Mouse (Mus musculus) intestine, embryonic 15.5 days (tissue): ENCODE results near the gene Cenpa. TPM values are rescaled to one million over a fixed set of nuclear protein-coding genes. Genes with fewer than 3 reads are reported as not detected.

Experiments used
- ATAC-seq: fragments of 200-750 bp; cut with Nextera tagmentation; 2 replicates; pipeline ENCODE4 v1.8.0; 2017; ENCODE audit warnings: moderate TSS enrichment, moderate library complexity
- H3K27ac ChIP-seq: fragments of 300-500 bp; sonication (generic); 2 replicates; pipeline ENCODE4 v1.5.1; 2015; ENCODE audit warnings: mild to moderate bottlenecking, inconsistent platforms
- H3K27me3 ChIP-seq: fragments of 300-500 bp; sonication (generic); replicated peaks from 2 replicates; pipeline ENCODE4 v1.6.1; 2015; ENCODE audit warnings: inconsistent platforms
- H3K36me3 ChIP-seq: fragments of 300-500 bp; sonication (generic); 2 replicates; pipeline ENCODE4 v1.6.1; 2015; ENCODE audit warnings: inconsistent platforms
- H3K4me1 ChIP-seq: fragments of 300-500 bp; sonication (generic); replicated peaks from 2 replicates; pipeline ENCODE4 v1.6.1; 2015; ENCODE audit warnings: inconsistent platforms
- H3K4me2 ChIP-seq: fragments of 300-500 bp; sonication (generic); replicated peaks from 2 replicates; pipeline ENCODE4 v1.6.1; 2015; ENCODE audit warnings: mild to moderate bottlenecking, inconsistent platforms
- H3K4me3 ChIP-seq: fragments of 300-500 bp; sonication (generic); replicated peaks from 2 replicates; pipeline ENCODE4 v1.5.1; 2015; ENCODE audit warnings: inconsistent platforms
- H3K9ac ChIP-seq: fragments of 300-500 bp; sonication (generic); 2 replicates; pipeline ENCODE4 v1.6.1; 2015; ENCODE audit warnings: inconsistent platforms
- H3K9me3 ChIP-seq: fragments of 300-500 bp; sonication (generic); 2 replicates; pipeline ENCODE4 v1.6.1; 2016; ENCODE audit warnings: inconsistent platforms
- WGBS: fragments of 180-500 bp; shearing (Covaris S2); methylation state at CpG from one replicate; pipeline ENCODE4 v1.1.7; 2015; 5-methylcytosine and 5-hydroxymethylcytosine counted together
- polyA plus RNA-seq: library from polyadenylated mRNA; unstranded; fragments of >200 nt; fragmentation: Nextera tagmentation; extraction: Ambion mirVana; gene quantifications from 2 replicates; pipeline ENCODE4 v1.2.1, GENCODE M21; 2015

Gene Cenpa
- polyA plus RNA-seq, 1 experiment from 2014 or later = 224 TPM

GRCm38 (mm10) chr5:30649558-30649957, 17.0 kb upstream of the Cenpa start:
- peaks cover 11% of the 10 kb centered on the region for H3K4me1 ChIP-seq
- peak; percentile 64 for ATAC-seq
- no peaks in the 10 kb centered on the region for H3K36me3 ChIP-seq
- WGBS = 36% methylated on average over 4 of the region's 4 CpGs
- H3K4me2 ChIP-seq = peak overlapping the region; percentile 69
- no peak overlapping the region for H3K9ac ChIP-seq
- peak overlapping the region; percentile 76; the same call in 1 of the 2 replicates for H3K4me3 ChIP-seq
- no peaks in the 10 kb centered on the region for H3K9me3 ChIP-seq
- H3K27ac ChIP-seq = 0 out of 2 replicates have a peak overlapping the region, but pooled peaks have one; percentile 33
- no peaks in the 10 kb centered on the region for H3K27me3 ChIP-seq

GRCm38 (mm10) chr5:30650756-30651155, 15.8 kb upstream of the Cenpa start:
- 79% methylated on average over 3 of the region's 3 CpGs for WGBS
- H3K4me2 ChIP-seq = no peak overlapping the region
- H3K36me3 ChIP-seq = 0 out of 2 replicates have a peak, but pooled peaks cover 3% of the 10 kb centered on the region
- no peaks in the 10 kb centered on the region for H3K27me3 ChIP-seq
- H3K4me3 ChIP-seq = no peak overlapping the region
- H3K9me3 ChIP-seq = no peaks in the 10 kb centered on the region
- H3K4me1 ChIP-seq = peaks cover 11% of the 10 kb centered on the region
- ATAC-seq = no peak
- H3K27ac ChIP-seq = no peak overlapping the region
- H3K9ac ChIP-seq = no peak overlapping the region

GRCm38 (mm10) chr5:30651554-30651953, 15.0 kb upstream of the Cenpa start:
- 0 out of 2 replicates have a peak, but pooled peaks cover 6% of the 10 kb centered on the region for H3K36me3 ChIP-seq
- H3K9me3 ChIP-seq = no peaks in the 10 kb centered on the region
- H3K4me2 ChIP-seq = no peak overlapping the region
- H3K27me3 ChIP-seq = no peaks in the 10 kb centered on the region
- no peak overlapping the region for H3K9ac ChIP-seq
- no peak overlapping the region for H3K27ac ChIP-seq
- 89% methylated on average over 3 of the region's 3 CpGs for WGBS
- ATAC-seq = no peak
- H3K4me1 ChIP-seq = peaks cover 11% of the 10 kb centered on the region
- H3K4me3 ChIP-seq = no peak overlapping the region

- H3K4me1 ChIP-seq = peaks cover 11% of the 10 kb centered on the region
- WGBS = 80% methylated on average over 6 of the region's 6 CpGs
- no peaks in the 10 kb centered on the region for H3K9me3 ChIP-seq
- 0 out of 2 replicates have a peak, but pooled peaks cover 10% of the 10 kb centered on the region for H3K36me3 ChIP-seq
- no peaks in the 10 kb centered on the region for H3K27me3 ChIP-seq
- H3K27ac ChIP-seq = no peak overlapping the region
- H3K9ac ChIP-seq = no peak overlapping the region
- no peak for ATAC-seq
- H3K4me3 ChIP-seq = no peak overlapping the region
- H3K4me2 ChIP-seq = no peak overlapping the region
Observed at GRCm38 (mm10) chr5:30653246-30653645, 13.3 kb upstream of the Cenpa start.

- no peak overlapping the region for H3K9ac ChIP-seq
- no peak overlapping the region for H3K4me3 ChIP-seq
- H3K27me3 ChIP-seq = no peaks in the 10 kb centered on the region
- no peak overlapping the region for H3K27ac ChIP-seq
- H3K9me3 ChIP-seq = no peaks in the 10 kb centered on the region
- WGBS = 81% methylated on average over 8 of the region's 8 CpGs
- H3K4me2 ChIP-seq = no peak overlapping the region
- H3K4me1 ChIP-seq = no peaks in the 10 kb centered on the region
- 0 out of 2 replicates have a peak, but pooled peaks cover 13% of the 10 kb centered on the region for H3K36me3 ChIP-seq
- ATAC-seq = no peak
Observed at GRCm38 (mm10) chr5:30655042-30655441, 11.5 kb upstream of the Cenpa start.

GRCm38 (mm10) chr5:30655526-30656195, 10.9 kb upstream of the Cenpa start:
- no peak for ATAC-seq
- H3K27me3 ChIP-seq = no peaks in the 10 kb centered on the region
- H3K4me1 ChIP-seq = no peaks in the 10 kb centered on the region
- H3K9me3 ChIP-seq = no peaks in the 10 kb centered on the region
- H3K4me3 ChIP-seq = no peak overlapping the region
- no peak overlapping the region for H3K27ac ChIP-seq
- H3K4me2 ChIP-seq = no peak overlapping the region
- 0 out of 2 replicates have a peak, but pooled peaks cover 13% of the 10 kb centered on the region for H3K36me3 ChIP-seq
- 94% methylated on average over 6 of the region's 6 CpGs for WGBS
- no peak overlapping the region for H3K9ac ChIP-seq

- Histone ChIP-seq H3K27me3 (no peaks in the 10 kb centered on the region), H3K4me1 (no peaks in the 10 kb centered on the region), H3K9ac (no peak overlapping the region), H3K4me3 (no peak overlapping the region), H3K9me3 (no peaks in the 10 kb centered on the region), H3K27ac (no peak overlapping the region), H3K36me3 (0 out of 2 replicates have a peak, but pooled peaks cover 13% of the 10 kb centered on the region), H3K4me2 (no peak overlapping the region)
- 81% methylated on average over 4 of the region's 4 CpGs for WGBS
- ATAC-seq = no peak
Observed at GRCm38 (mm10) chr5:30659042-30659441, 7.5 kb upstream of the Cenpa start.

- Histone ChIP-seq H3K4me3 (no peak overlapping the region), H3K27ac (no peak overlapping the region), H3K9ac (no peak overlapping the region), H3K4me2 (no peak overlapping the region), H3K9me3 (no peaks in the 10 kb centered on the region), H3K36me3 (0 out of 2 replicates have a peak, but pooled peaks cover 13% of the 10 kb centered on the region), H3K27me3 (no peaks in the 10 kb centered on the region), H3K4me1 (no peaks in the 10 kb centered on the region)
- 88% methylated on average over 1 of the region's 1 CpGs for WGBS
- no peak for ATAC-seq
Observed at GRCm38 (mm10) chr5:30660278-30660677, 6.3 kb upstream of the Cenpa start.

GRCm38 (mm10) chr5:30660813-30661212, 5.8 kb upstream of the Cenpa start:
- Histone ChIP-seq H3K9ac (no peak overlapping the region), H3K9me3 (no peaks in the 10 kb centered on the region), H3K4me1 (no peaks in the 10 kb centered on the region), H3K4me2 (no peak overlapping the region), H3K27ac (no peak overlapping the region), H3K36me3 (0 out of 2 replicates have a peak, but pooled peaks cover 9% of the 10 kb centered on the region), H3K27me3 (no peaks in the 10 kb centered on the region), H3K4me3 (no peak overlapping the region)
- no peak for ATAC-seq
- 82% methylated on average over 5 of the region's 5 CpGs for WGBS

GRCm38 (mm10) chr5:30665360-30665759, 1.2 kb upstream of the Cenpa start:
- no peaks in the 10 kb centered on the region for H3K36me3 ChIP-seq
- H3K4me3 ChIP-seq = no peak overlapping the region
- no peak overlapping the region for H3K4me2 ChIP-seq
- H3K9ac ChIP-seq = no peak overlapping the region
- H3K27me3 ChIP-seq = no peaks in the 10 kb centered on the region
- no peak for ATAC-seq
- H3K9me3 ChIP-seq = no peaks in the 10 kb centered on the region
- 90% methylated on average over 9 of the region's 9 CpGs for WGBS
- no peak overlapping the region for H3K27ac ChIP-seq
- H3K4me1 ChIP-seq = peaks cover 16% of the 10 kb centered on the region

GRCm38 (mm10) chr5:30665968-30666367, 609 bp upstream of the Cenpa start:
- Histone ChIP-seq H3K9ac (peak overlapping the region; percentile 54), H3K9me3 (no peaks in the 10 kb centered on the region)

GRCm38 (mm10) chr5:30667215-30667614, 638 bp downstream of the Cenpa start:
- H3K36me3 ChIP-seq = peaks cover 4% of the 10 kb centered on the region
- H3K4me2 ChIP-seq = peak overlapping the region; percentile 67
- WGBS = under 1% methylated on average over 13 of the region's 13 CpGs
- peak overlapping the region; percentile 82 for H3K9ac ChIP-seq
- H3K4me3 ChIP-seq = peak overlapping the region; percentile 81
- ATAC-seq = no peak; the same call in 1 of the 2 replicates
- H3K27ac ChIP-seq = peak overlapping the region; percentile 81
- no peaks in the 10 kb centered on the region for H3K9me3 ChIP-seq
- H3K27me3 ChIP-seq = no peaks in the 10 kb centered on the region
- peaks cover 16% of the 10 kb centered on the region for H3K4me1 ChIP-seq

More at GRCm38 (mm10) chr5:30665968-30666367, 609 bp upstream of the Cenpa start:
- no peaks in the 10 kb centered on the region for H3K27me3 ChIP-seq
- H3K36me3 ChIP-seq = no peaks in the 10 kb centered on the region
- peak overlapping the region; percentile 81 for H3K4me3 ChIP-seq
- WGBS = 59% methylated on average over 6 of the region's 6 CpGs
- peak overlapping the region; percentile 67 for H3K27ac ChIP-seq
- peaks cover 16% of the 10 kb centered on the region for H3K4me1 ChIP-seq
- no peak for ATAC-seq
- H3K4me2 ChIP-seq = peak overlapping the region; percentile 59

GRCm38 (mm10) chr5:30667686-30668085, 1.1 kb downstream of the Cenpa start:
- Histone ChIP-seq H3K4me2 (peak overlapping the region; percentile 67), H3K4me1 (peaks cover 16% of the 10 kb centered on the region), H3K27me3 (no peaks in the 10 kb centered on the region), H3K27ac (no peak overlapping the region; the same call in 1 of the 2 replicates), H3K9me3 (no peaks in the 10 kb centered on the region), H3K9ac (peak overlapping the region; percentile 82), H3K36me3 (peaks cover 9% of the 10 kb centered on the region), H3K4me3 (peak overlapping the region; percentile 81)
- ATAC-seq = no peak
- 6% methylated on average over 3 of the region's 3 CpGs for WGBS
